ENCODE assay signal across 20 mouse cellular contexts in the genomic region with DNA sequence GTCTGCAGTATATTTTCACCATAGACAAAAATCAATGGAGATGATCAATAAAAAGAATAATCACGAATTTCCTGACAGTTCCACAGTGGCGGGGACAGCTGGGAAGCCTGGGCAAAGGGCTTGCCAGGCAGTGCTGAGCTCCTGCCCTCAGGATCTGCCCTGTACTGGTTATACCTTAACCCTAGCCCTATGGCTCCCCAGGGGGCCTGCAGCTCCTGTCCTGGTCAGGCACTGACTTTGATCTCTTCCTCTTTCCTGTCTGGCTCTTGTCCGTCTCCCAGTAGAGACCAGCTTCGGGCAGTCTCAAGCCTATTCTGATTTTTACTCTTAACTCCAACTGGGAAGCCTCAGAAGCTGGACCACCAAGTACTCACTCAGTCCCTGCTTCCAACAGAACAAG. TPM values are rescaled to one million over a fixed set of nuclear protein-coding genes. Genes with fewer than 3 reads are reported as not detected.
DNase-seq lines count a peak whose midpoint lies in the region.
"Had no signal": no experiment of that assay in that cellular context is flagged by ENCODE, and none has a peak within 500 bp of the region (broad histone marks: within the 10 kb centered on the region; RNA-seq: fewer than 3 reads in every experiment).

No protein-coding gene starts in this region.

- peak; percentile 74 for DNase-seq in heart, adult 11 months
- DNase-seq in heart, adult 8-10 months (ENCODE audit: low spot score): no peak
- peak; percentile 6 for DNase-seq in ZHBTc4 (ENCODE audit: low read depth, low spot score)
- DNase-seq in kidney, adult 9 months: peak; percentile 78
- peak; percentile 50 for DNase-seq in kidney, postnatal 10 days
- no peak for DNase-seq in adipocyte (ENCODE audit: low spot score)
- no peak for DNase-seq in urinary bladder, adult 2 months (ENCODE audit: low spot score)
- no peak for DNase-seq in left cerebral cortex, postnatal 14 days (ENCODE audit: low spot score in 2 of 2)
- DNase-seq: adrenal gland, postnatal 10 days; cerebellum, adult 11 months; cerebellum, adult 8-10 months; cerebellum, postnatal 14 days; embryo, embryonic 11 days; gastrocnemius, postnatal 36 days; heart, adult 18-20 months; heart, postnatal 14 days had no signal

- intact Hi-C loops in left cerebral cortex, postnatal 14 days (cut with DNase I): no loop called here

RNA-seq across cellular contexts. Expression of a gene that starts 22.0 kb away (rescaled TPM):
- 1 to 10 TPM; 1.5 to 3.3 (median 2.5) TPM for total RNA-seq in heart, adult 8-10 months (2022)
- 0.69 and 1.3 TPM in 2 replicates for polyA plus RNA-seq in urinary bladder, adult 2 months (2012; rRNA removed)
- total RNA-seq in left cerebral cortex, postnatal 14 days (2021): 1 to 10 TPM; 5.0 to 5.3 TPM
- total RNA-seq: common myeloid progenitor, adult 5-6 weeks; hematopoietic stem cell, adult 5-6 weeks; MEL had no signal
- polyA plus RNA-seq: erythroblast, embryonic 14.5 days had no signal

Comparison
In these comparisons a context has a peak if more than half of its experiments do, and no peak if none do; other contexts are left out.
1. DNase-seq: peak in heart, adult 11 months (single experiment), ZHBTc4 (single experiment), kidney, adult 9 months (single experiment) and kidney, postnatal 10 days (single experiment); none in heart, adult 8-10 months (single experiment), adipocyte (single experiment), urinary bladder, adult 2 months (single experiment) and left cerebral cortex, postnatal 14 days (0 of 2).